Mouse (Mus musculus) limb, embryonic 13.5 days (tissue): ENCODE data around the gene Ldlrad3. TPM values are rescaled to one million over a fixed set of nuclear protein-coding genes. Genes with fewer than 3 reads are reported as not detected.

Source experiments
- ATAC-seq: fragments of 200-750 bp; cut with Nextera tagmentation; 2 replicates; pipeline ENCODE4 v1.8.0; 2017; ENCODE audit warnings: low read depth, moderate number of reproducible peaks, moderate TSS enrichment; ENCODE audit not compliant: low FRiP score
- H3K27ac ChIP-seq: fragments of 300-500 bp; sonication (generic); 2 replicates; pipeline ENCODE4 v1.5.1; 2015; ENCODE audit warnings: inconsistent platforms, mild to moderate bottlenecking, moderate library complexity
- H3K27me3 ChIP-seq: fragments of 300-500 bp; sonication (generic); 2 replicates; pipeline ENCODE4 v1.6.1; 2015; ENCODE audit warnings: mild to moderate bottlenecking, inconsistent platforms
- H3K36me3 ChIP-seq: fragments of 300-500 bp; sonication (generic); 2 replicates; pipeline ENCODE4 v1.6.1; 2015; ENCODE audit warnings: inconsistent platforms, mild to moderate bottlenecking, moderate library complexity
- H3K4me1 ChIP-seq: fragments of 300-500 bp; sonication (generic); 2 replicates; pipeline ENCODE4 v1.6.1; 2015; ENCODE audit warnings: inconsistent platforms
- H3K4me2 ChIP-seq: fragments of 300-500 bp; sonication (generic); replicated peaks from 2 replicates; pipeline ENCODE4 v1.6.1; 2015; ENCODE audit warnings: inconsistent platforms, mild to moderate bottlenecking, moderate library complexity
- H3K4me3 ChIP-seq: fragments of 300-500 bp; sonication (generic); 2 replicates; pipeline ENCODE4 v1.5.1; 2015; ENCODE audit warnings: moderate library complexity, mild to moderate bottlenecking, inconsistent platforms
- H3K9ac ChIP-seq: fragments of 300-500 bp; sonication (generic); 2 replicates; pipeline ENCODE4 v1.6.1; 2015; ENCODE audit warnings: mild to moderate bottlenecking, inconsistent platforms
- H3K9me3 ChIP-seq: fragments of 300-500 bp; sonication (generic); 2 replicates; pipeline ENCODE4 v1.6.1; 2016; ENCODE audit warnings: inconsistent platforms
- WGBS: fragments of 180-500 bp; shearing (Covaris S2); methylation state at CpG from one replicate; pipeline ENCODE4 v1.1.7; 2015; 5-methylcytosine and 5-hydroxymethylcytosine counted together
- polyA plus RNA-seq: library from polyadenylated mRNA; unstranded; fragments of >200 nt; fragmentation: Nextera tagmentation; extraction: Ambion mirVana; gene quantifications from 2 replicates; pipeline ENCODE4 v1.2.1, GENCODE M21; 2015

Ldlrad3 gene
- polyA plus RNA-seq, 1 experiment from 2014 or later, result 71.9 TPM

DNA sequence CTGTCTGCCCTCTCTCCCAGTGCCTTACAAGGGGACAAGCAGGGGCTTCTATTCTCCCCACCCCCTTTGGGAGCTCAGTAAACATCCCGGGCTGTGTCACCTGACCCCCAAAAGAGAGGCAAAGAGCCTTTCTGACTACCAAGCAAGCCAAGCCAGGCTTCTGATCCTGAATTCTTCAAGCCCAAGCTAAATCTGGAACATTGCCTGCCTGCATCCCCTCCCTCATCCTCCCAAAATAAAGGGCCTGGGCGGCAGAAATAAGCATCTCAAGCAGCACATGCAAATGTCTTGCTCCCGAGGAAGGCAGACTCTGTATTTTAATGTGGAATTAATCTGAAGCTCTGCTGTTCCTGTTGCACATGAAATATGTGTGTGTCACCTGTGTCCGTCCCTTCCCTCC lies 85.7 kb downstream of the Ldlrad3 start:
- Histone ChIP-seq H3K27me3 (no peaks in the 10 kb centered on the region), H3K4me2 (no peak overlapping the region), H3K9ac (no peak overlapping the region), H3K4me1 (peaks cover 26% of the 10 kb centered on the region), H3K36me3 (peaks cover 4% of the 10 kb centered on the region), H3K4me3 (no peak overlapping the region), H3K9me3 (no peaks in the 10 kb centered on the region), H3K27ac (no peak overlapping the region)
- ATAC-seq, result no peak
- WGBS, result 64% methylated on average over 4 of the region's 4 CpGs

DNA sequence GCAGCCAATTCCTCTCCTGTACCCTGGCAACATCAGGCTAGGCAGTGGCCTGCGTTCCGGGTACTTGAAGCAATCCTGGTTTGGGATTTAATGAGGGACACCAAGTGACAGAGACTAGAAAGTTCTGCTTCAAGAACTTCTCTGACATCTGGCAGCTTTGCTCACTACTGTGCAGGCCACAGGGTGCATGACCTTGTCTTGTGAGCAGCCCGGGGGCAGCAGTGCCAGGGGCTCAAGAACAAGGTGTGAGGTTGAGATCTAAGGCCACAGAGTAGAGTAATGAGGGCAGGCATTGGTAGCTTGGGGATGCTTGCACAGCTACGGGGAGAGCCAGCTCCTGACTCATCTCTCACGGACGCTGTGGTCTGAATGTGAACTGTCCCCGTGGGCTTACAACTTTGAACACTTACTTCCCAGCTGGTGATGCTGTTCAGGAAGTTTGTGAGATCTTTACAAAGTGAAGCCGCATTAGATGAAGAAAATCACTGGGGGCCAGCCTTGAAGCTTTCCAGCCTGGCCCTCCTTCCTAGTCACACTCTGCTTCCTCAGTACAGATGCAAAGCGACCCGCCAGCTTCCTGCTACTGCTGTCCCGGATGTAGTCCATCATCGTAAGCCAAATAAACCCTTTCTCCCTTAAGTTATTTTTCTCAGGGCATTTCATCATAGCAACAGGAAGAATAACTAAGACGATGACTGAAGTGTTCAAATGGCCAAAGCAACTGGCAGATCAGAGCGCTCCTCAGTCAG lies 86.3 kb downstream of the Ldlrad3 start:
- Histone ChIP-seq H3K27ac (no peak overlapping the region), H3K9me3 (no peaks in the 10 kb centered on the region), H3K4me2 (no peak overlapping the region), H3K36me3 (peaks cover 4% of the 10 kb centered on the region), H3K4me3 (no peak overlapping the region), H3K27me3 (no peaks in the 10 kb centered on the region), H3K9ac (no peak overlapping the region), H3K4me1 (peaks cover 32% of the 10 kb centered on the region)
- 76% methylated on average over 14 of the region's 14 CpGs for WGBS
- ATAC-seq, result no peak

DNA sequence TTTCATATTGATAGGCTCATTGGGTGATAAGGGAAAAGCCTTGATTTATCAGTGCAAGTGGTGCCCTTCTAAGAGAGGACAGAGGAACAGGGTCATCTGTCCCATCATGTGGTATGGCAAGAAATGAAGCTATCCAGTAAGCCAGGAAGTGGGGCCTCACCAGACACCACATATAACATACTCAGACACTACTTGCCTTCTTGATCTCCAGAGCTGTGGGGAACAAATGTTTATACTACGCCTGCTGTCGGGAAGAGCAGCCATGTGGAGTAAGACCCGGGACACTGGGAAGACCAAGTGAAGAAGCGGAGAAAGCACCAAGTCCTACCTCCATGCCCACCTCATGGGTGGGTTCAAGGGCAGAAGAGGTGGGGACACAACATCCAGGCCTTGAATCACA lies 86.9 kb downstream of the Ldlrad3 start:
- Histone ChIP-seq H3K4me3 (no peak overlapping the region), H3K4me2 (no peak overlapping the region), H3K4me1 (peaks cover 38% of the 10 kb centered on the region), H3K27ac (no peak overlapping the region), H3K9me3 (no peaks in the 10 kb centered on the region), H3K27me3 (no peaks in the 10 kb centered on the region), H3K36me3 (peaks cover 5% of the 10 kb centered on the region), H3K9ac (no peak overlapping the region)
- 88% methylated on average over 4 of the region's 4 CpGs for WGBS
- ATAC-seq, result no peak

DNA sequence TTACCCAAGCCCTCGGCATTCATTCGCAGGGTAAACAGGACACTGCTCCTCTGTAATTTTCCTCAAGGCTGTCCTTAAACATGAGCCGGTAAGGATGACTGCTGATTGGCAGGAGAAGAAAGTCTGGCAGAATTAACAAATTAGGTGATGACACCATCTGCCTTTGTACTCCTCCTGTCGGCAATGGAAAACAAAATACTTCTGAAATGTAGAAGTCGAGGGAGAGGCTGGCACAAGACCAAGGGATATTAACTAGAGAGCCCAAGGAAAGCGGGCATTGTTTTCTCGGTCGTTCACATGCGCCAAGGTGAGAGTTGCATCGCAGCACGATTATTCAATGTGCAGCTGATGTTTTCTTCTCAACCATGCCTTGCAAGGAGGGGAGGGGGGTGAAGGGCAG lies 91.4 kb downstream of the Ldlrad3 start:
- H3K27ac ChIP-seq, result peak overlapping the region; percentile 52
- 65% methylated on average over 11 of the region's 11 CpGs for WGBS

DNA sequence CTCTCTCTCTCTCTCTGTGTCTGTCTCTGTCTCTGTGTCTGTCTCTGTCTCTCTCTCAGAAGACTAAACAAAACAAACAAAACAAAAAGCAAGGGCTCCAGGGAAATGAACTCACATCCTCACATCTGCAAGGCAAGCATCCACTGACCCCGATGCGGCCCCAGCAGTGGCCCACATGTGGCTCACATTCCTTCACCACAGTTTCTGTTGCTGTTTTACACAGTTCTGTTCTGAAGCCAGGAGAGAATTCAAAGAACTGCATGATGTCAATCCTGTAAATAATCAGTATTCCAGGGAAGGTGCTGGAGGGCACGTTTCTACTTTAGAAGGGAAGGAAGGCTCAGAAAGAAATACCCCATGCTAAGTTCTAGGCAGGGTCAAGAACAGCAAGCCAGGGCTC lies 91.9 kb downstream of the Ldlrad3 start:
- H3K4me3 ChIP-seq, result no peak overlapping the region
- peaks cover 12% of the 10 kb centered on the region for H3K36me3 ChIP-seq
- no peaks in the 10 kb centered on the region for H3K27me3 ChIP-seq
- no peak overlapping the region for H3K4me2 ChIP-seq
- no peak overlapping the region for H3K9ac ChIP-seq
- H3K27ac ChIP-seq, result peak overlapping the region; percentile 52
- ATAC-seq, result no peak
- no peaks in the 10 kb centered on the region for H3K9me3 ChIP-seq
- H3K4me1 ChIP-seq, result peaks cover 38% of the 10 kb centered on the region
- WGBS, result 43% methylated on average over 3 of the region's 3 CpGs

More for the DNA sequence above, 91.4 kb downstream of the Ldlrad3 start:
- H3K4me3 ChIP-seq, result no peak overlapping the region
- H3K36me3 ChIP-seq, result peaks cover 15% of the 10 kb centered on the region
- no peak overlapping the region for H3K4me2 ChIP-seq
- no peaks in the 10 kb centered on the region for H3K27me3 ChIP-seq
- H3K4me1 ChIP-seq, result peaks cover 38% of the 10 kb centered on the region
- no peak for ATAC-seq
- H3K9ac ChIP-seq, result no peak overlapping the region
- H3K9me3 ChIP-seq, result no peaks in the 10 kb centered on the region

DNA sequence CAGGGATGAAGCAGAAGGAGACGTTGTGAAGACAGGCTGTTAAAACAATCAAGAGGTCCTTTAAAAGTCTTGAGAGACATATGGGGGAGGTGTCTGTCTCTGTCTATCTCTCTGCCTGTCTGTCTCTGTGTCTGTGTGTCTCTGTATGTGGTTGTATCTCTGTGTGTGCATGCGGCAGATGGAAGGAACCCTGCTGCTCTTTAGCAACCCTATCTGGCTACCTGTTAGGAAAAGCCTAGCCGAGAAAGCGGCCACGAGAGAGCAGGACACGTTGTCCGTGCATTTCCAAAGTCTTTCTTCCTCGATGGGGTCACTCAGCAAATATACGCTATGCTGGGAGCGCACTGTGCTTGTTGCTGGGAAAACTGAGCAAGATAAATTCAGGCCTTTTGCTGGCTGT lies 93.6 kb downstream of the Ldlrad3 start:
- H3K4me2 ChIP-seq, result no peak overlapping the region
- H3K27me3 ChIP-seq, result no peaks in the 10 kb centered on the region
- H3K4me1 ChIP-seq, result peaks cover 36% of the 10 kb centered on the region
- H3K9me3 ChIP-seq, result no peaks in the 10 kb centered on the region
- no peak overlapping the region for H3K9ac ChIP-seq
- H3K4me3 ChIP-seq, result no peak overlapping the region
- 0 out of 2 replicates have a peak overlapping the region, but pooled peaks have one; percentile 33 for H3K27ac ChIP-seq
- ATAC-seq, result no peak
- WGBS, result 84% methylated on average over 10 of the region's 10 CpGs
- H3K36me3 ChIP-seq, result peaks cover 16% of the 10 kb centered on the region

DNA sequence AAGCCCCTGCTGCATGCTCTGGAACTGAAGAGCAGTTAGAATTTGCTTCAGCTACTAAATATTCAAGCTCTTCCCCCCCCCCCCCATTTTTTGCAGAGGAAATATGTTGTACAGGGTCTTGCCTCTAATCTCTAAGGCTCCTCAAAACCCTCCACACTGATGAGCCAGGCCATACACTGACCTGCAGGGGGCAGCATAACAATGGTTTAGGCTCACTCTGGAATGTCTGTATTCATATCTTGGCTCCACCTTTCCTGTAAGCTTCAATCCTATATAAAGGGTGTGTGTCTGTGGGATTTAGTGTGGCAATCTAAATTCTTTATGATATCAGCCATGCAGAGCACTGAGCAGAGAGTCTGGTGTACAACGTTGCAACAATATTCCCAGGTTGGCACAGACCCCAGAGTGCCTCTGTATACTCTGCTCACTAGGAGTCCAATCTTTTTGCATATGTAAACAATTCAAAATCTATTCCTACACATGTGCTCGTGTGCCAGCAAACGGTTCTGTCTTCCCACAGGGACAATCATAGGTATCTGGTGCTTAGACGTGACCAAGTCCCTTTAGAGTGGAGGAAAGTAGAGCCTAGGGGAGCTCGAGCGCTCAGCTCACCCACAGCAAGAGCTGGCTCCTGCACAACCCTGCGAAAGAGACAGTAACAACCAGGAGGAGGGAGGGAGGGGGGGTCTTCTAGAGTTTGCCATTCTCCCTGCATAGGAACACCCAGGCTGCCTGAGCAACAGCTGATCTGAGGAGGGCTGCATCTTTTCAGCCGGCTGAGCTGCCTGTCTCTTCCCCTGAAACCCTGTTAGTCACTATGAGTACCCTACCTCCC lies 94.5 kb downstream of the Ldlrad3 start:
- Histone ChIP-seq H3K27me3 (no peaks in the 10 kb centered on the region), H3K9me3 (no peaks in the 10 kb centered on the region), H3K36me3 (peaks cover 19% of the 10 kb centered on the region), H3K9ac (no peak overlapping the region), H3K4me2 (no peak overlapping the region), H3K27ac (peak overlapping the region; percentile 29; the same call in 1 of the 2 replicates), H3K4me1 (peaks cover 35% of the 10 kb centered on the region), H3K4me3 (no peak overlapping the region)
- peak; percentile 73 for ATAC-seq
- WGBS, result 50% methylated on average over 8 of the region's 8 CpGs

DNA sequence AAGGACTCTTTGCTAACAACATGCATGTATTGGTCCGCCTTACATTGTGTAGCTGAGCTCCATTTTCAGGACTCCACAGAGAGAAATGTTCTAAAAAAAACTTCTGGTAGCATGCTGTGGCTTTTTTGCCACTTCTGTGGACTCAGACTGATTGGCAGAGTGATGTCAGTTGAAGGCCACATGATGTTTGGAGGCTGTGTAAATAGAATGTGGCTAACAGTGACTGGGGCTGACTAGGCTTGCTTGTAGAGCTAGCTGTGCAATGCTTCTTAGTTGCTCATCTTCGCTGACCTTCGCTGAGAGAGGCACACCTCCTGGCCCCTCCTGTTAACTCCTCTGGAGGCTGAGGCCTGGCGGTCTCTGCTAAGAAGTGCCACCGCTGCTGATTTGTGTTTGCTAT lies 98.4 kb downstream of the Ldlrad3 start:
- Histone ChIP-seq H3K27ac (no peak overlapping the region), H3K27me3 (no peaks in the 10 kb centered on the region), H3K4me3 (no peak overlapping the region), H3K36me3 (peaks cover 17% of the 10 kb centered on the region), H3K4me2 (no peak overlapping the region), H3K9ac (no peak overlapping the region), H3K9me3 (peaks cover 3% of the 10 kb centered on the region; the same call in 1 of the 2 replicates), H3K4me1 (peaks cover 15% of the 10 kb centered on the region)
- ATAC-seq, result no peak
- 95% methylated on average over 5 of the region's 5 CpGs for WGBS

DNA sequence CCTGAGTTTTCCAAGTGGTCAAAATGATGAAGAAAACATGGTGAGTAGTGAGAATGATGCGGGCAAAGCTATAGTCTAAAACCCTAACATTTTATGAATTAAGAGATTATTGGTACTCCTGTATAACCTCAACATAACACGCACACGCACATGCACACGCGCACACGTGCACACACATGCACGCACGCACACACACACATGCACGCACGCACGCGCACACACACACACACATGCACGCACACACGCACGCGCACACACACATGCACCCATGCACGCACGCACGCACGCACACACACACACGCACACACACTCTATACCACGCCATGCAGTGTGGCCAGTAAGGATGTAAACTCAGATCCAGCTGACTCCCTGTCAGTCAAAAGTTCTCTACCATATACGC lies 99.6 kb downstream of the Ldlrad3 start:
- WGBS, result 96% methylated on average over 23 of the region's 23 CpGs
- Histone ChIP-seq H3K27me3 (no peaks in the 10 kb centered on the region), H3K4me1 (peaks cover 4% of the 10 kb centered on the region), H3K27ac (no peak overlapping the region), H3K4me3 (no peak overlapping the region), H3K9ac (no peak overlapping the region), H3K36me3 (peaks cover 22% of the 10 kb centered on the region), H3K4me2 (no peak overlapping the region), H3K9me3 (peaks cover 7% of the 10 kb centered on the region)
- no peak for ATAC-seq

DNA sequence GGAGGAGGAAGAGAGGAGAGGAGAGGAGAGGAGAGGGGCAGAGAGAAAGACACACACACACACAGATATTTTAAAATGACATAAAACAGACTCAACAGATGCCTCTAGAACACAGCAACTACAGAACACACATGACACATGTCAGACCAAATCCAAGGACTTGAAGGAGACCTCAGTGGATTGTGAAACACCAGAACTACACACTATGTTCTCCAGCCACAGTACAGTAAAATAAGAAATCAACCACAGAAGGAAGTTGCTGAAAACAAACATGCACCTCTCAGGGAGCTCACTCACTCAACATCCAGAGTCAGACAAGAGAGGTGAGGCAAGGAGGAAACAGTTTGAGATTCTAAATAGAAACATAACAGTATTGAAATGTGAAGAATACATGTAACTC lies 103.4 kb downstream of the Ldlrad3 start:
- Histone ChIP-seq H3K9me3 (peaks cover 11% of the 10 kb centered on the region), H3K4me2 (no peak overlapping the region), H3K27me3 (no peaks in the 10 kb centered on the region), H3K9ac (no peak overlapping the region), H3K4me1 (no peaks in the 10 kb centered on the region), H3K36me3 (peaks cover 30% of the 10 kb centered on the region), H3K4me3 (no peak overlapping the region), H3K27ac (no peak overlapping the region)
- no peak for ATAC-seq

DNA sequence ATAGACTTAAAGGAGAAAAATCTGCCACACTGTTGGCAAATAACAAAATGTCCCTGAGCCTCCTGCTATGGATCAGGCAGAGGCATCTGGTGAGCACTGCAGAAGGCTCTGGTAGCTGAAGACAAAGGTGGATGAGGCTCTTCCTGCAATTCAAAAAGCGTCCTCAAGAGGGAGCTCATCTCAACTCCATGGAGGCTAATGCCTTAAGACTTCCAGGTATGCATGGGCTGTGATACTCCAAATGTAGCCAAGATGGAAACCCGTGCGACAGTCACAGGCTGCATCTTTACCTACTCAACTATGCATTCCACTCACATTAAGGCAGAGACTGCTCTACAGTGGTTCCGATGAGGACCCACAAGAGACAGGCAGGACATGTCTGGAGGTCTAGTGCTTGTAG lies 108.6 kb downstream of the Ldlrad3 start:
- 45% methylated on average over 4 of the region's 4 CpGs for WGBS
- H3K4me2 ChIP-seq, result no peak overlapping the region
- no peaks in the 10 kb centered on the region for H3K27me3 ChIP-seq
- no peak for ATAC-seq
- H3K9ac ChIP-seq, result no peak overlapping the region
- H3K36me3 ChIP-seq, result peaks cover 45% of the 10 kb centered on the region
- no peak overlapping the region for H3K27ac ChIP-seq
- peaks cover 8% of the 10 kb centered on the region; the same call in 1 of the 2 replicates for H3K9me3 ChIP-seq
- no peaks in the 10 kb centered on the region for H3K4me1 ChIP-seq
- H3K4me3 ChIP-seq, result no peak overlapping the region

DNA sequence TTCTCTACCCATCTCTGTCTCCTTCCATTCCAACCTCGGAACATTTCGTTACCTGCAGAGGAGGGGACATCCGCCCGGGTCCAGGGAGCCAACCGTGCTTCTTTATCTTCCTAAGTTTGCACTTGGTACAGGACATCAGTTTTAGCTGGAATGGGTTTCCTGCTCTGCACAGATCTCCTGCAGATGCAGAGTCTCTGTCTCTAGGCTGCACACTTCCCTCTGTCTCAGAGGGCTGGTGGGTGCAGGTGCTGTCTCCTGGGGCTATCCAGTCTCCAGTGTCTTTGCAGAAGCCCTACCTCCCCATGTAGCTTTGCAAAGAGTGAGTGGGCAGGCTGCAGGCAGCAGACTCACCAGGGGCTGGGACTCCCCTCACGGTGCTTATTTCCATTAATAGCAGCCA lies 109.9 kb downstream of the Ldlrad3 start:
- ATAC-seq, result no peak

More for the DNA sequence above, 109.9 kb downstream of the Ldlrad3 start:
- Histone ChIP-seq H3K36me3 (peaks cover 36% of the 10 kb centered on the region), H3K27me3 (no peaks in the 10 kb centered on the region), H3K4me2 (no peak overlapping the region), H3K27ac (no peak overlapping the region), H3K4me1 (no peaks in the 10 kb centered on the region), H3K4me3 (no peak overlapping the region), H3K9me3 (0 out of 2 replicates have a peak, but pooled peaks cover under 1% of the 10 kb centered on the region), H3K9ac (no peak overlapping the region)
- WGBS, result 89% methylated on average over 6 of the region's 6 CpGs
